Mouse (Mus musculus) brain, embryonic 14.5 days (tissue): ENCODE results near the gene Ctnnbip1.

Experiments used
- CTCF ChIP-seq: fragments of 200-500 bp; IDR thresholded peaks from 2 replicates; pipeline ENCODE4 v1.5.1; 2012; ENCODE audit warnings: inconsistent platforms, mild to moderate bottlenecking, moderate library complexity, borderline replicate concordance; ENCODE audit not compliant: insufficient read depth, insufficient read length; ENCODE audit errors: extremely low read depth
- POLR2A ChIP-seq: fragments of 200-500 bp; IDR thresholded peaks from 2 replicates; pipeline ENCODE4 v1.6.1; 2012; ENCODE audit warnings: mild to moderate bottlenecking, inconsistent platforms, borderline replicate concordance; ENCODE audit not compliant: poor library complexity, insufficient read depth, insufficient read length, severe bottlenecking; ENCODE audit errors: extremely low read depth

DNA sequence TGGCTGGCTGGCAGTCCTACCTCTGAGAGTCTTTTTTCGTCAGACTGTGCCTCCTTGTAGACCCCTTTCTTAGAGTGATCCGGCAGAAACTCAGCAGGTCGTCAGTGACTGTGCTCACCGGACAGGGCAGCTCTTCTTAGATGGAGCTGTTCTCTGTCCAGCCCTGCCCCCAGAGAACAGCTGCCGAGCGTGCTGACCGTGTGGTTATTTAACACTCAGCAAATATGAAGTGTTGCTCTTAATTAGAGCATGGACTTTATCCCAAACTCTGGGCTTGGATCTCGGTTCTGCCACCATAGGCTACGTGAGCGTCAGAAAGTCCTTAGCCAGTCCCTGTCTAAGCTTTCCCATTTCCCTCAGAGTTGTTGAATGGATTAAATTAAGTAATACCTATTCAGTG, 3.2 kb downstream of the Ctnnbip1 start:
- TF ChIP-seq CTCF (no peak), POLR2A (no peak)
